Comparison of ENCODE assay signal across 19 mouse cellular contexts in genomic region chr13:15130249-15130648, GRCm38 (mm10).
DNase-seq lines count a peak whose midpoint lies in the region; ATAC-seq and TF ChIP-seq lines count a peak whose summit lies in the region.
"Had no signal": no experiment of that assay in that cellular context is flagged by ENCODE, and none has a peak within 500 bp of the region (broad histone marks: within the 10 kb centered on the region; RNA-seq: fewer than 3 reads in every experiment).

No protein-coding gene starts in this region.

- no peaks in the 10 kb centered on the region for H3K36me3 ChIP-seq in forebrain, postnatal 0 days (ENCODE audit: insufficient read depth)
- H3K36me3 ChIP-seq in forebrain, embryonic 10.5 days (replicated peaks) = no peaks in the 10 kb centered on the region
- H3K36me3 ChIP-seq in stomach, embryonic 15.5 days = no peaks in the 10 kb centered on the region
- H3K36me3 ChIP-seq: hindbrain, embryonic 10.5 days; limb, embryonic 15.5 days; neural tube, embryonic 13.5 days had no signal

- 77% methylated on average over 2 of the region's 2 CpGs for WGBS in forebrain, postnatal 0 days
- WGBS in forebrain, embryonic 10.5 days = 91% methylated on average over 2 of the region's 2 CpGs
- 36% methylated on average over 2 of the region's 2 CpGs for WGBS in stomach, embryonic 15.5 days

- no peak overlapping the region for H3K9ac ChIP-seq in forebrain, postnatal 0 days
- H3K9ac ChIP-seq in stomach, embryonic 15.5 days = no peak overlapping the region
- H3K9ac ChIP-seq: limb, embryonic 15.5 days; neural tube, embryonic 13.5 days had no signal

- no peak overlapping the region for H3K4me2 ChIP-seq in forebrain, postnatal 0 days (ENCODE audit: low read depth)
- no peak overlapping the region for H3K4me2 ChIP-seq in stomach, embryonic 15.5 days
- H3K4me2 ChIP-seq: heart, embryonic 11.5 days; limb, embryonic 15.5 days; neural tube, embryonic 13.5 days had no signal

- TF ChIP-seq CTCF in forebrain, postnatal 0 days (IDR thresholded peaks at IDR 0.05; ENCODE audit: low read depth) = no peak

- peak; percentile 32; the same call in 1 of the 2 replicates for ATAC-seq in forebrain, postnatal 0 days
- ATAC-seq in stomach, embryonic 15.5 days (ENCODE audit: insufficient read depth, low FRiP score, low read depth) = peak; percentile 86; the same call in 1 of the 2 replicates
- ATAC-seq: midbrain, embryonic 16.5 days had no signal

- no peaks in the 10 kb centered on the region for H3K4me1 ChIP-seq in forebrain, postnatal 0 days (ENCODE audit: insufficient read depth)
- H3K4me1 ChIP-seq in forebrain, embryonic 10.5 days = no peaks in the 10 kb centered on the region
- H3K4me1 ChIP-seq in stomach, embryonic 15.5 days = no peaks in the 10 kb centered on the region
- H3K4me1 ChIP-seq: hindbrain, embryonic 10.5 days; limb, embryonic 15.5 days; neural tube, embryonic 13.5 days had no signal

- H3K4me3 ChIP-seq in forebrain, postnatal 0 days (ENCODE audit: low read depth, low read length) = no peak overlapping the region
- H3K4me3 ChIP-seq in forebrain, embryonic 10.5 days = no peak overlapping the region
- H3K4me3 ChIP-seq in stomach, embryonic 15.5 days (replicated peaks) = no peak overlapping the region
- H3K4me3 ChIP-seq: hindbrain, embryonic 10.5 days; limb, embryonic 15.5 days; neural tube, embryonic 13.5 days had no signal

- peak; percentile 49 for DNase-seq in forebrain, postnatal 0 days
- no peak for DNase-seq in forebrain, embryonic 10.5 days (ENCODE audit: extremely low spot score, low spot score)
- DNase-seq in layer of hippocampus, adult 11-12 months (ENCODE audit: low spot score) = peak; percentile 11
- DNase-seq in layer of hippocampus, postnatal 36 days = no peak
- peak; percentile 7 for DNase-seq in lung, postnatal 10 days
- no peak for DNase-seq in lung, adult 18-20 months
- DNase-seq in heart, postnatal 4 days = no peak
- DNase-seq: adrenal gland, postnatal 25 days; B cell, adult 2 months; cerebellum, adult 11 months; gastrocnemius, postnatal 10 days; kidney, postnatal 36 days; thymus, postnatal 4 days had no signal

- H3K27ac ChIP-seq in forebrain, postnatal 0 days (ENCODE audit: low read depth, low read length) = no peak overlapping the region
- H3K27ac ChIP-seq in forebrain, embryonic 10.5 days = no peak overlapping the region
- peak overlapping the region; percentile 54; the same call in 1 of the 2 replicates for H3K27ac ChIP-seq in stomach, embryonic 15.5 days
- H3K27ac ChIP-seq: hindbrain, embryonic 10.5 days; limb, embryonic 15.5 days; neural tube, embryonic 13.5 days had no signal

- no peaks in the 10 kb centered on the region for H3K9me3 ChIP-seq in forebrain, postnatal 0 days (ENCODE audit: low read length)
- H3K9me3 ChIP-seq in forebrain, embryonic 10.5 days = no peaks in the 10 kb centered on the region
- H3K9me3 ChIP-seq in stomach, embryonic 15.5 days = no peaks in the 10 kb centered on the region
- H3K9me3 ChIP-seq: hindbrain, embryonic 10.5 days; limb, embryonic 15.5 days; neural tube, embryonic 13.5 days had no signal

- no peaks in the 10 kb centered on the region for H3K27me3 ChIP-seq in forebrain, postnatal 0 days (ENCODE audit: insufficient read depth, low read length)
- no peaks in the 10 kb centered on the region for H3K27me3 ChIP-seq in forebrain, embryonic 10.5 days (ENCODE audit: poor library complexity, severe bottlenecking)
- no peaks in the 10 kb centered on the region for H3K27me3 ChIP-seq in stomach, embryonic 15.5 days (replicated peaks)
- H3K27me3 ChIP-seq: limb, embryonic 15.5 days; neural tube, embryonic 13.5 days had no signal

Comparison
In these comparisons a context has a peak if more than half of its experiments do, and no peak if none do; other contexts are left out.
1. DNase-seq: peak in forebrain, postnatal 0 days (single experiment), layer of hippocampus, adult 11-12 months (single experiment) and lung, postnatal 10 days (single experiment); none in forebrain, embryonic 10.5 days (single experiment), layer of hippocampus, postnatal 36 days (0 of 2), lung, adult 18-20 months (0 of 2) and heart, postnatal 4 days (single experiment).